Mouse (Mus musculus): Measurements from ENCODE around the gene Igf2bp3. TPM values are rescaled to one million over a fixed set of nuclear protein-coding genes. Genes with fewer than 3 reads are reported as not detected.
A peak's percentile ranks its signal among the peaks of the same experiment; 100 is the strongest.
"Not testable (repeated sequence)": the region's sequence is repeated elsewhere in the genome, so short reads cannot be mapped to it uniquely, and the experiment has no call there.

The Igf2bp3 gene
- 31.1 and 33.8 TPM in 2 replicates for polyA plus RNA-seq (2011; ENCODE audit: insufficient read length, low read depth, missing spikeins)

GRCm38 (mm10) chr6:49214928-49215747, at the start of gene Igf2bp3:
Gene Igf2bp3, minus strand, starts transcription at chr6:49214957.
- peaks cover 6% of the 10 kb centered on the region for H3K4me1 ChIP-seq (ENCODE audit: control insufficient read depth, insufficient read depth, low read length)
- peak within 1 kb of the TSS; percentile 95 for H3K27ac ChIP-seq (ENCODE audit: insufficient read depth, low read length)
- peak within 1 kb of the TSS; percentile 96 for H3K4me3 ChIP-seq (ENCODE audit: insufficient read depth, low read length)
- TF ChIP-seq POLR2A (IDR thresholded peaks at IDR 0.05; ENCODE audit: low read depth, low read length) (peak; percentile 56), CTCF (IDR thresholded peaks at IDR 0.05; ENCODE audit: borderline replicate concordance, insufficient read depth, low read length) (no peak)

GRCm38 (mm10) chr6:49264446-49264845, 49.7 kb upstream of the Igf2bp3 start:
- H3K27ac ChIP-seq (ENCODE audit: insufficient read depth, low read length); H3K4me3 ChIP-seq (ENCODE audit: insufficient read depth, low read length); H3K4me1 ChIP-seq (ENCODE audit: control insufficient read depth, insufficient read depth, low read length): not testable (repeated sequence)

GRCm38 (mm10) chr6:49263847-49264243, 49.1 kb upstream of the Igf2bp3 start, which contains the start of gene Tra2a:
Gene Tra2a, minus strand, starts transcription at chr6:49264033.
- H3K4me1 ChIP-seq (ENCODE audit: control insufficient read depth, insufficient read depth, low read length): no peaks in the 10 kb centered on the region; the same call in none of the 2 replicates
- TF ChIP-seq CTCF (IDR thresholded peaks at IDR 0.05; ENCODE audit: borderline replicate concordance, insufficient read depth, low read length) (no peak), POLR2A (IDR thresholded peaks at IDR 0.05; ENCODE audit: low read depth, low read length) (peak; percentile 100)
- peak within 1 kb of the TSS; percentile 90 for H3K4me3 ChIP-seq (ENCODE audit: insufficient read depth, low read length)
- peak within 1 kb of the TSS; percentile 82 for H3K27ac ChIP-seq (ENCODE audit: insufficient read depth, low read length)

- Histone ChIP-seq H3K4me1 (ENCODE audit: control insufficient read depth, insufficient read depth, low read length) (no peaks in the 10 kb centered on the region; the same call in none of the 2 replicates), H3K4me3 (ENCODE audit: insufficient read depth, low read length) (peak overlapping the region; percentile 90), H3K27ac (ENCODE audit: insufficient read depth, low read length) (peak overlapping the region; percentile 82)
- TF ChIP-seq POLR2A (IDR thresholded peaks at IDR 0.05; ENCODE audit: low read depth, low read length): no peak
- no peak for TF ChIP-seq CTCF (IDR thresholded peaks at IDR 0.05; ENCODE audit: borderline replicate concordance, insufficient read depth, low read length)
These were observed 48.5 kb upstream of the Igf2bp3 start for GRCm38 (mm10) chr6:49263081-49263846.

- H3K27ac ChIP-seq (ENCODE audit: insufficient read depth, low read length): no peak overlapping the region
- TF ChIP-seq POLR2A (IDR thresholded peaks at IDR 0.05; ENCODE audit: low read depth, low read length) (no peak), CTCF (IDR thresholded peaks at IDR 0.05; ENCODE audit: borderline replicate concordance, insufficient read depth, low read length) (no peak)
- H3K4me1 ChIP-seq (ENCODE audit: control insufficient read depth, insufficient read depth, low read length): peaks cover 3% of the 10 kb centered on the region
- peak overlapping the region; percentile 90 for H3K4me3 ChIP-seq (ENCODE audit: insufficient read depth, low read length)
These were observed 47.7 kb upstream of the Igf2bp3 start for GRCm38 (mm10) chr6:49262421-49262820.

- no peak for TF ChIP-seq CTCF (IDR thresholded peaks at IDR 0.05; ENCODE audit: borderline replicate concordance, insufficient read depth, low read length)
- no peak for TF ChIP-seq POLR2A (IDR thresholded peaks at IDR 0.05; ENCODE audit: low read depth, low read length)
- H3K4me1 ChIP-seq (ENCODE audit: control insufficient read depth, insufficient read depth, low read length): peaks cover 3% of the 10 kb centered on the region
- H3K27ac ChIP-seq (ENCODE audit: insufficient read depth, low read length): no peak overlapping the region
These were observed 45.0 kb upstream of the Igf2bp3 start for GRCm38 (mm10) chr6:49259711-49260110.

GRCm38 (mm10) chr6:49257880-49258279, 43.1 kb upstream of the Igf2bp3 start:
- TF ChIP-seq CTCF (IDR thresholded peaks at IDR 0.05; ENCODE audit: borderline replicate concordance, insufficient read depth, low read length) (no peak), POLR2A (IDR thresholded peaks at IDR 0.05; ENCODE audit: low read depth, low read length) (no peak)
- no peak overlapping the region for H3K27ac ChIP-seq (ENCODE audit: insufficient read depth, low read length)

More at GRCm38 (mm10) chr6:49259711-49260110, 45.0 kb upstream of the Igf2bp3 start:
- H3K4me3 ChIP-seq (ENCODE audit: insufficient read depth, low read length): no peak overlapping the region

GRCm38 (mm10) chr6:49252207-49252606, 37.5 kb upstream of the Igf2bp3 start:
- H3K4me1 ChIP-seq (ENCODE audit: control insufficient read depth, insufficient read depth, low read length): no peaks in the 10 kb centered on the region
- H3K4me3 ChIP-seq (ENCODE audit: insufficient read depth, low read length): no peak overlapping the region
- TF ChIP-seq CTCF (IDR thresholded peaks at IDR 0.05; ENCODE audit: borderline replicate concordance, insufficient read depth, low read length): no peak
- TF ChIP-seq POLR2A (IDR thresholded peaks at IDR 0.05; ENCODE audit: low read depth, low read length): no peak
- no peak overlapping the region for H3K27ac ChIP-seq (ENCODE audit: insufficient read depth, low read length)

More at GRCm38 (mm10) chr6:49257880-49258279, 43.1 kb upstream of the Igf2bp3 start:
- Histone ChIP-seq H3K4me3 (ENCODE audit: insufficient read depth, low read length) (no peak overlapping the region), H3K4me1 (ENCODE audit: control insufficient read depth, insufficient read depth, low read length) (peaks cover 3% of the 10 kb centered on the region; the same call in 1 of the 2 replicates)

GRCm38 (mm10) chr6:49251199-49251598, 36.4 kb upstream of the Igf2bp3 start:
- TF ChIP-seq CTCF (IDR thresholded peaks at IDR 0.05; ENCODE audit: borderline replicate concordance, insufficient read depth, low read length): no peak
- no peak for TF ChIP-seq POLR2A (IDR thresholded peaks at IDR 0.05; ENCODE audit: low read depth, low read length)
- Histone ChIP-seq H3K27ac (ENCODE audit: insufficient read depth, low read length) (no peak overlapping the region), H3K4me1 (ENCODE audit: control insufficient read depth, insufficient read depth, low read length) (no peaks in the 10 kb centered on the region), H3K4me3 (ENCODE audit: insufficient read depth, low read length) (no peak overlapping the region)

Measured in embryonic fibroblast, embryonic 13.5 days (primary cell).